29 mouse cellular contexts compared by ENCODE assay signal in genomic region chr13:60716107-60716506, GRCm38 (mm10).
"Had no signal": no experiment of that assay in that cellular context is flagged by ENCODE, and none has a peak within 500 bp of the region (broad histone marks: within the 10 kb centered on the region; RNA-seq: fewer than 3 reads in every experiment).

No protein-coding gene starts in this region.

- H3K27ac ChIP-seq: left cerebral cortex, adult 2 months; limb, embryonic 10.5 days; limb, embryonic 12.5 days; limb, embryonic 13.5 days; limb, embryonic 15.5 days; liver, embryonic 12.5 days; liver, embryonic 13.5 days; liver, embryonic 14.5 days; liver, embryonic 15.5 days; macrophage; midbrain, embryonic 10.5 days; midbrain, embryonic 12.5 days; midbrain, embryonic 13.5 days; midbrain, embryonic 15.5 days; neural tube, embryonic 12.5 days had no signal

- H3K4me2 ChIP-seq: limb, embryonic 12.5 days; limb, embryonic 13.5 days; limb, embryonic 15.5 days; liver, embryonic 11.5 days; liver, embryonic 12.5 days; liver, embryonic 13.5 days; liver, embryonic 15.5 days; lung, embryonic 14.5 days; midbrain, embryonic 11.5 days; midbrain, embryonic 12.5 days; midbrain, embryonic 13.5 days; midbrain, embryonic 15.5 days; neural tube, embryonic 12.5 days had no signal

- H3K9ac ChIP-seq: limb, embryonic 12.5 days; limb, embryonic 13.5 days; limb, embryonic 15.5 days; liver, embryonic 12.5 days; liver, embryonic 13.5 days; liver, embryonic 14.5 days; liver, embryonic 15.5 days; liver, postnatal 0 days; lung, embryonic 14.5 days; midbrain, embryonic 12.5 days; midbrain, embryonic 13.5 days; midbrain, embryonic 15.5 days; neural tube, embryonic 12.5 days had no signal

- H3K4me3 ChIP-seq: left cerebral cortex, adult 2 months; limb, embryonic 10.5 days; limb, embryonic 12.5 days; limb, embryonic 13.5 days; limb, embryonic 15.5 days; liver, embryonic 12.5 days; liver, embryonic 13.5 days; liver, embryonic 15.5 days; megakaryocyte, embryonic 14.5 days; midbrain, embryonic 10.5 days; midbrain, embryonic 12.5 days; midbrain, embryonic 13.5 days; midbrain, embryonic 15.5 days; myocyte; neural tube, embryonic 12.5 days had no signal

- ATAC-seq: liver, embryonic 12.5 days; liver, postnatal 0 days; midbrain, embryonic 13.5 days; midbrain, embryonic 15.5 days; midbrain, embryonic 16.5 days had no signal

- H3K4me1 ChIP-seq: liver, embryonic 12.5 days; liver, embryonic 13.5 days; liver, embryonic 15.5 days; midbrain, embryonic 12.5 days; midbrain, embryonic 13.5 days; midbrain, embryonic 15.5 days; neural tube, embryonic 12.5 days had no signal

- H3K9me3 ChIP-seq: limb, embryonic 10.5 days; limb, embryonic 12.5 days; limb, embryonic 13.5 days; limb, embryonic 15.5 days; liver, embryonic 12.5 days; liver, embryonic 13.5 days; liver, embryonic 15.5 days; megakaryocyte, embryonic 14.5 days; midbrain, embryonic 10.5 days; midbrain, embryonic 12.5 days; midbrain, embryonic 13.5 days; midbrain, embryonic 15.5 days; neural tube, embryonic 12.5 days had no signal

- H3K27me3 ChIP-seq: limb, embryonic 12.5 days; limb, embryonic 13.5 days; limb, embryonic 15.5 days; liver, embryonic 12.5 days; liver, embryonic 13.5 days; liver, embryonic 15.5 days; megakaryocyte, embryonic 14.5 days; midbrain, embryonic 12.5 days; midbrain, embryonic 13.5 days; midbrain, embryonic 15.5 days; neural tube, embryonic 12.5 days had no signal

- DNase-seq: layer of hippocampus, postnatal 36 days; left cerebral cortex, postnatal 4 days; liver; liver, embryonic 13.5 days; liver, postnatal 0 days; lung, adult 2 months; lung, embryonic 14.5 days; lung, postnatal 14 days; lung, postnatal 4 days; midbrain, embryonic 14.5 days had no signal
